Mouse (Mus musculus) lung, embryonic 14.5 days (tissue): Measurements from ENCODE around the gene Pir. TPM values are rescaled to one million over a fixed set of nuclear protein-coding genes. Genes with fewer than 3 reads are reported as not detected.

ENCODE experiments used
- ATAC-seq: fragments of 200-750 bp; cut with Nextera tagmentation; 2 replicates; pipeline ENCODE4 v1.8.0; 2017; ENCODE audit warnings: mild to moderate bottlenecking, moderate TSS enrichment, moderate library complexity; ENCODE audit not compliant: insufficient read depth
- DNase-seq: peaks from one replicate; pipeline ENCODE4 v3.0.0-alpha.2; 2015
- H3K27ac ChIP-seq: fragments of 300-500 bp; sonication (generic); 2 replicates; pipeline ENCODE4 v1.5.1; 2014; ENCODE audit warnings: low read depth, mild to moderate bottlenecking, moderate library complexity
- H3K27me3 ChIP-seq: fragments of 300-500 bp; sonication (generic); 2 replicates; pipeline ENCODE4 v1.6.1; 2014; ENCODE audit warnings: low read length, control low read depth; ENCODE audit not compliant: insufficient read depth
- H3K36me3 ChIP-seq: fragments of 300-500 bp; sonication (generic); 2 replicates; pipeline ENCODE4 v1.6.1; 2014; ENCODE audit warnings: control low read depth; ENCODE audit not compliant: insufficient read depth
- H3K4me1 ChIP-seq: fragments of 300-500 bp; sonication (generic); 2 replicates; pipeline ENCODE4 v1.6.1; 2014; ENCODE audit warnings: antibody characterized with exemption, control low read depth; ENCODE audit not compliant: insufficient read depth
- H3K4me2 ChIP-seq: fragments of 300-500 bp; sonication (generic); 2 replicates; pipeline ENCODE4 v1.6.1; 2014; ENCODE audit warnings: mild to moderate bottlenecking
- H3K4me3 ChIP-seq: fragments of 300-500 bp; sonication (generic); 2 replicates; pipeline ENCODE4 v1.5.1; 2014; ENCODE audit warnings: low read depth, low read length
- H3K9ac ChIP-seq: fragments of 300-500 bp; sonication (generic); 2 replicates; pipeline ENCODE4 v1.6.1; 2014
- H3K9me3 ChIP-seq: fragments of 300-500 bp; sonication (generic); 2 replicates; pipeline ENCODE4 v1.6.1; 2016; ENCODE audit warnings: low read depth, low read length, control low read depth
- CTCF ChIP-seq: IDR thresholded peaks from 2 replicates; pipeline ENCODE4 v1.5.1; 2016; ENCODE audit warnings: antibody characterized with exemption, low read depth
- WGBS: fragments of 180-500 bp; shearing (Covaris S2); extraction: QIAGEN DNeasy Blood & Tissue Kit; methylation state at CpG from one replicate; pipeline ENCODE4 v1.1.7; 2014; 5-methylcytosine and 5-hydroxymethylcytosine counted together
- polyA plus RNA-seq: library from polyadenylated mRNA; unstranded; fragments of >200 nt; fragmentation: Nextera tagmentation; extraction: Ambion mirVana; gene quantifications from 2 replicates; pipeline ENCODE4 v1.2.1, GENCODE M21; 2014

The Pir gene
- polyA plus RNA-seq, 1 experiment from 2014 or later, result 15.9 TPM

DNA sequence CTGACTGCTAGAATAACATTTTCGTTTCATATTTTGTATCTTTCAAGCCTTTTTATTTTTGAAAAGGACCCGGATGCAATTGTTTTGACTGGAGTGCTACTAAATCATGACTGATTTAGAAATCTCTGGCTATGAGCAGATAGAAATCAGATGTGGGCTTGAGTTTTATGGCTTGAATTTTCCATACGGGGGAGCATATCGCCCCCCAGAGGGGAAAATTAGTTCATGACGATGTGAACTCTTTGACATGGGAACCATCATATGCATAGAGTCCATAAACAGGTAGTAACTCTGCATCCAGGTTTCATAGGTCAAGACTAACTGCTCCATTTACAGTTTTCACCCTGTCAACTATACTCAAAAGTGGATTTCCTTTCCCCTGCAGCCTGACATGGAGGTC, 105.4 kb downstream of the Pir start:
- WGBS, result 36% methylated on average over 5 of the region's 5 CpGs
- DNase-seq (peak; percentile 75), ATAC-seq (no peak)
- H3K9me3 ChIP-seq, result no peaks in the 10 kb centered on the region
- TF ChIP-seq CTCF, result peak; percentile 16; the same call in 1 of the 2 replicates
- peak overlapping the region; percentile 28 for H3K4me3 ChIP-seq
- no peak overlapping the region; the same call in 1 of the 2 replicates for H3K9ac ChIP-seq
- H3K36me3 ChIP-seq, result no peaks in the 10 kb centered on the region
- no peaks in the 10 kb centered on the region for H3K27me3 ChIP-seq
- no peak overlapping the region for H3K27ac ChIP-seq
- no peaks in the 10 kb centered on the region for H3K4me1 ChIP-seq
- peak overlapping the region; percentile 48 for H3K4me2 ChIP-seq

DNA sequence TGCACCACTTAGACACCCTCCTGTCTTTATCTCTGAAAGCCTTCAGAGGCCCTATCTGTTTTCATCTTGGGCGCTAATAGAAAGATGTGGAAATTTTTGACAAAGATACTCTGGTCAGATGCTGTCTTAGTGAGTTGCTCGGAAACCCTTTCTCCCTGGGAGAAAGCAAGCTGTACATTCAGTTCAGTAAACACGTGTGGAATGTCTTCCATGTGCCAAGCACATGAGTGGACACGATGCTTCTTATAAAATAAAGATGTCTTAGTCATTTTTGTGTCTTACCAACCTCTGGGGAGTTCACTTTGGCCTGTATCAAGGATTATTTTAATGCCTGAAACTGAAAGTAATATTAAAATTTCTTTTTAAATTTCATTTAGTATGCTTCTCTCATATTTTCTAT, 110.5 kb downstream of the Pir start:
- no peaks in the 10 kb centered on the region for H3K4me1 ChIP-seq
- DNase-seq (no peak), ATAC-seq (no peak)
- H3K27ac ChIP-seq, result no peak overlapping the region
- H3K4me2 ChIP-seq, result 0 out of 2 replicates have a peak overlapping the region, but pooled peaks have one; percentile 10
- H3K27me3 ChIP-seq, result no peaks in the 10 kb centered on the region
- no peaks in the 10 kb centered on the region for H3K36me3 ChIP-seq
- H3K4me3 ChIP-seq, result no peak overlapping the region
- 70% methylated on average over 4 of the region's 4 CpGs for WGBS
- no peaks in the 10 kb centered on the region for H3K9me3 ChIP-seq
- no peak for TF ChIP-seq CTCF
- no peak overlapping the region for H3K9ac ChIP-seq

DNA sequence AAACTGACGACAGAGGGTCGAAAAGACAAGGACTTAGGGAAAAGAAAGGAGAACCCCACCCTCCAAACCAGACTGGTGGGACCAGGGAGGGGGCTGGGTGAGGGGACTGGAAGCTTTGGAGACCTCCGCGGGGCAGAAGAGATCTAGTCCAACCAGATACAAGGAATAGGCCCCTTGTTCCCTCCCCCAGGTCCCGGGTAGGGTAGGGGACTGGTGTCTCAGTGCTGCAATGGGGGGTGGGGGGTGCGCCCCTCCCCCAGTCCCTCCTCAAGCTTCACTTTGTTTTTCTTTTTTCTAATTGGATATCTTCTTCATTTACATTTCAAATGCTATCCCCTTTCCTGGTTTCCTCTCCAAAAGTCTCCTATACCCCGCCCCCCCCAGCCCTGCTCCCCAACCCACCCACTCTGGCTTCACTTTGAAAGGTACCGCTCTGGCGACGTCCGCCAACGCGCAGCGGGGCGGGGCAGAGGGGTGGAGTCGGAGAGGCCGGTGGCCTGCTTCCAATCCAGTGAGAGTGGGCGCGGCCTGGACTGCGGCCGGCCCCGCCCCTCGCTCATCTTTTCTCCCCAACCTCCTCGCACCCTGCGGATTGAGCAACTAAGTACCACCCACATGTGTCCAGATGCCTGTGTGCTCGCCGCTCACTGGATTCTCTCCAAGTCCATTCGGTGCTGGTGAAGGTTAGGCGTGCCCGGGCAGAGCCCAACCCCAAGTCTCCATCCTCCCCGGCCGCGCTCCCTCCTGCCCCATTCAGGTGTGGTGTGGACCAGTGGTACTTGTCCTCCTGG, 112.6 kb downstream of the Pir start:
- Histone ChIP-seq H3K4me1 (no peaks in the 10 kb centered on the region), H3K27me3 (no peaks in the 10 kb centered on the region), H3K27ac (peak overlapping the region; percentile 76), H3K9me3 (no peaks in the 10 kb centered on the region), H3K4me2 (peak overlapping the region; percentile 63), H3K9ac (no peak overlapping the region; the same call in 1 of the 2 replicates), H3K4me3 (peak overlapping the region; percentile 31), H3K36me3 (no peaks in the 10 kb centered on the region)
- no peak for TF ChIP-seq CTCF
- 9% methylated on average over 25 of the region's 33 CpGs for WGBS
- peak; percentile 92 for DNase-seq
- ATAC-seq, result peak; percentile 96

DNA sequence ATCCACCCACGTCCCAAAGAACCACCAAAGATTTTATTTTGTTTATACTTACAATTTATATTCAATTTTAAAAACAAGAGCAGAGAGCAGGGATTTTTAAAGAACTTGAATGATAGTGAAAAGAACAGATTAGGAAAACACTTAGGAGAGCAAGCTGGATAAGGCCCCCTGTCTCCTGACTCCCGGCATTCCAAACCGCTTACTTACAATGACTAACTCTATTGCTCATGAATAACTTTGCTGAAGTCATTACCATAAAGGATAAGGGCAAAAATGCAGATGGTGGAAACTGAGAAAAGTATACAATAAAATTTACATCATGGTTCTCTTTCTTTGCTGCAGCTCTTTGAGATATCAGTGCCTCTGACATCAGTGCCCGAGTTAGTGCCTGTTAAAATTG, 124.9 kb downstream of the Pir start:
- Histone ChIP-seq H3K4me2 (no peak overlapping the region), H3K36me3 (no peaks in the 10 kb centered on the region), H3K9me3 (no peaks in the 10 kb centered on the region), H3K9ac (no peak overlapping the region), H3K4me1 (no peaks in the 10 kb centered on the region), H3K27me3 (no peaks in the 10 kb centered on the region), H3K27ac (no peak overlapping the region), H3K4me3 (no peak overlapping the region)
- no peak for TF ChIP-seq CTCF
- 69% methylated on average over 4 of the region's 4 CpGs for WGBS
- DNase-seq (no peak), ATAC-seq (no peak)

DNA sequence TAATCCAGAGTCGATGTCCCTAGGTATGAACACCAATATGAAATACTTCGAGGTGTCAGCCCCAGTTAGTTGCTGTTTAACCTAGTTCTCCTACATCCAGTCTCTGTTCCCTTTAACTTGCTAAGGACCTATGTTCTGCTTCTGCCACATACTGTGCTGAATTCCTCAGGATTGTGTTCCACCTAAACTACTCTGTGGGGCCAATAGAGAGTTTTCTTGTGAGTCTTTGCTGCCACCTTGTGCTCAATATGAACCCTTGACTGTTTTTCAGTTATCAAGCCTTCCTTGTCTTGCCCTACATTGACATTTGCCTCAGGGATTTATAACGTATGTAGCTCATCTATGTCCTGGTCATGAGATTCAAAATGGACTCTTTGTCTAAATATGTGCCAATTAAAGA, 129.3 kb downstream of the Pir start:
- Histone ChIP-seq H3K36me3 (0 out of 2 replicates have a peak, but pooled peaks cover 5% of the 10 kb centered on the region), H3K9ac (no peak overlapping the region), H3K27ac (no peak overlapping the region), H3K27me3 (no peaks in the 10 kb centered on the region), H3K4me3 (no peak overlapping the region), H3K9me3 (no peaks in the 10 kb centered on the region), H3K4me2 (no peak overlapping the region), H3K4me1 (no peaks in the 10 kb centered on the region)
- 57% methylated on average over 3 of the region's 3 CpGs for WGBS
- peak; percentile 28 for ATAC-seq
- DNase-seq, result peak; percentile 71
- TF ChIP-seq CTCF, result peak; percentile 51

DNA sequence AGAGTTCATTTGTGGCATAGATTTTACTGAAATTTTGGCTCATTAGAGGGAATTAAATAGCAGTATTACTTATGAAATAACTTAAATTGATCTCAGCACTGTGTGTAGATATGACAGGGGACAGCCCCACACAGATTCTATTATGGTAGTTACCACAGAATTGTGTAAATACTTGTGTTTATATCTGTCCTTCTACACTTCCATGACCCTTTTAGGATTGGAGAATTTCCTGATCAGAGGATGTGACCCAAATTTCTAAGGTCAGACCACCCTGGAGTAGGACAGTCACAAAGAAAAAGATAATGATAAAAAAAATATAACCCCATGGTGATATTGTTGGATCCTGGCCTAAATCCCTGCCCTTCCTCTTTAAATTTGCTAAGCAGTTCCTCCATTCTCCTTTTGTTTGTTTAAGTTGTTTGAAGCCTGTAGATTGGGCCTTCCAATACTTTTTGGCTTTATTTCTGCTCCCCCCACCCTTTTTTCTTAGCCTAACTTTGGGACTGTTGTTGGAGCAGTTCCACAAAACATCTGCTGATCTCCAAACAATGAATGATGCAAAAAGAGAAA, 136.0 kb downstream of the Pir start:
- peak; percentile 83 for ATAC-seq
- no peak overlapping the region for H3K4me2 ChIP-seq
- H3K36me3 ChIP-seq, result 0 out of 2 replicates have a peak, but pooled peaks cover 5% of the 10 kb centered on the region
- no peak overlapping the region for H3K27ac ChIP-seq
- no peaks in the 10 kb centered on the region for H3K27me3 ChIP-seq
- DNase-seq, result peak; percentile 82
- H3K4me1 ChIP-seq, result 0 out of 2 replicates have a peak, but pooled peaks cover 4% of the 10 kb centered on the region
- no peak for TF ChIP-seq CTCF
- H3K9ac ChIP-seq, result no peak overlapping the region
- no peak overlapping the region for H3K4me3 ChIP-seq
- no peaks in the 10 kb centered on the region for H3K9me3 ChIP-seq
